Mouse (Mus musculus) limb, embryonic 12.5 days (tissue): ENCODE results near the gene Tmem131l. TPM values are rescaled to one million over a fixed set of nuclear protein-coding genes. Genes with fewer than 3 reads are reported as not detected.
"Not testable (repeated sequence)": the region's sequence is repeated elsewhere in the genome, so short reads cannot be mapped to it uniquely, and the experiment has no call there.

Experiments used
- ATAC-seq: fragments of 200-750 bp; cut with Nextera tagmentation; 2 replicates; pipeline ENCODE4 v1.8.0; 2017; ENCODE audit warnings: low read depth, moderate TSS enrichment; ENCODE audit not compliant: insufficient number of reproducible peaks, insufficient read depth, low FRiP score, low TSS enrichment
- H3K27ac ChIP-seq: fragments of 300-500 bp; sonication (generic); 2 replicates; pipeline ENCODE4 v1.5.1; 2016; ENCODE audit warnings: mild to moderate bottlenecking, moderate library complexity
- H3K27me3 ChIP-seq: fragments of 300-500 bp; sonication (generic); 2 replicates; pipeline ENCODE4 v1.6.1; 2016; ENCODE audit warnings: mild to moderate bottlenecking, moderate library complexity
- H3K36me3 ChIP-seq: fragments of 300-500 bp; sonication (generic); 2 replicates; pipeline ENCODE4 v1.6.1; 2016; ENCODE audit warnings: mild to moderate bottlenecking, moderate library complexity
- H3K4me1 ChIP-seq: fragments of 300-500 bp; sonication (generic); replicated peaks from 2 replicates; pipeline ENCODE4 v1.6.1; 2016
- H3K4me2 ChIP-seq: fragments of 300-500 bp; sonication (generic); 2 replicates; pipeline ENCODE4 v1.6.1; 2016; ENCODE audit warnings: mild to moderate bottlenecking, moderate library complexity
- H3K4me3 ChIP-seq: fragments of 300-500 bp; sonication (generic); replicated peaks from 2 replicates; pipeline ENCODE4 v1.5.1; 2016; ENCODE audit warnings: mild to moderate bottlenecking
- H3K9ac ChIP-seq: fragments of 300-500 bp; sonication (generic); replicated peaks from 2 replicates; pipeline ENCODE4 v1.6.1; 2016; ENCODE audit warnings: mild to moderate bottlenecking, moderate library complexity
- H3K9me3 ChIP-seq: fragments of 300-500 bp; sonication (generic); 2 replicates; pipeline ENCODE4 v1.6.1; 2016; ENCODE audit warnings: mild to moderate bottlenecking, moderate library complexity
- WGBS: fragments of 180-500 bp; shearing (Covaris S2); methylation state at CpG from one replicate; pipeline ENCODE4 v1.1.7; 2016; 5-methylcytosine and 5-hydroxymethylcytosine counted together
- polyA plus RNA-seq: library from polyadenylated mRNA; unstranded; fragments of >200 nt; fragmentation: Nextera tagmentation; extraction: Ambion mirVana; gene quantifications from 2 replicates; pipeline ENCODE4 v1.2.1, GENCODE M21; 2016

The Tmem131l gene
- polyA plus RNA-seq, 1 experiment from 2014 or later: 72.0 TPM

DNA sequence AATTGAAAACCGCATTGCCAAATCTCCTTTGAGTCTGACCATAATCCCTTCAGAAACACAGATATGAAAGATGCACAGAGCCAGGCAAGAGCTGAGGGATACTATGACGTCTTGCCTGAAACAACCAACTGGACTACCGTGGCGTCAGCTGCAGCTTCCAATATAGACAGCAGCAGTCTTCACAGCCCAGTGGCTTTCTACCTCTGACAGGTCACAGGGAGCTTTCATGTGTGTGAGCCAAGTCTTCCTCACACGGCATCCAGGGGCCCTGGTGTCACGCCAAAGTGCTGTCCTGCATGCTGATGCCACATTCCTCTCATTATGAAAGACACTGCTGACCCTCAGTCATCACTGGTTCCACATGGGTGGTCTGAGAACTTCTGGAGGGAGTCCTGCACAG lies 134.8 kb downstream of the Tmem131l start:
- no peaks in the 10 kb centered on the region for H3K4me1 ChIP-seq
- peaks cover 93% of the 10 kb centered on the region for H3K36me3 ChIP-seq
- no peaks in the 10 kb centered on the region for H3K27me3 ChIP-seq
- no peak overlapping the region for H3K9ac ChIP-seq
- 91% methylated on average over 6 of the region's 6 CpGs for WGBS
- no peak overlapping the region for H3K27ac ChIP-seq
- no peak overlapping the region for H3K4me3 ChIP-seq
- ATAC-seq: no peak
- H3K9me3 ChIP-seq: no peaks in the 10 kb centered on the region
- no peak overlapping the region for H3K4me2 ChIP-seq

- no peak overlapping the region for H3K27ac ChIP-seq
- H3K4me1 ChIP-seq: no peaks in the 10 kb centered on the region
- ATAC-seq: no peak
- H3K36me3 ChIP-seq: peaks cover 92% of the 10 kb centered on the region
- no peak overlapping the region for H3K4me3 ChIP-seq
- no peaks in the 10 kb centered on the region for H3K27me3 ChIP-seq
- H3K9me3 ChIP-seq: no peaks in the 10 kb centered on the region
- no peak overlapping the region for H3K4me2 ChIP-seq
- 80% methylated on average over 14 of the region's 14 CpGs for WGBS
- no peak overlapping the region for H3K9ac ChIP-seq
Observed at GRCm38 (mm10) chr3:83904176-83904958, 135.6 kb downstream of the Tmem131l start.

DNA sequence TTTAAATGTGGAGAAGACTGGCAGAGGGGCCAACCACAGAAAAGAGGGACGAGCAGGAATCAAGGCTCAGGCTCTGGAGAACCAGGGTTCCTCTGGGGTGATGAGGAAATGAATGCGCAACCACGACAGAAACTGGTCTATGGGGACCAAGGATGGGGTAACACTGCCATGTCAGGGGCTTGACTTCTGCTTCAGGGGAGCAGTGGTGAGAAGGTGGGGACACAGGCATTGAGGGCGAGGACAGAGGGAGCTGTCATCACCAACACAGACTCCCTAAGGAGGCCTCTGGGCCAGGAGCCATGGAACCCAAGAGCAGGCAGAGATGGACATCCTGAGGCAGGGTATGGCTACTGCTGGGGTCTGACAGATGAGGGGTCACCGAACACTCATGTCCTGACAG lies 137.0 kb downstream of the Tmem131l start:
- Histone ChIP-seq H3K36me3 (peaks cover 95% of the 10 kb centered on the region), H3K4me2 (no peak overlapping the region), H3K9me3 (no peaks in the 10 kb centered on the region), H3K4me1 (no peaks in the 10 kb centered on the region), H3K4me3 (no peak overlapping the region), H3K9ac (no peak overlapping the region), H3K27ac (no peak overlapping the region), H3K27me3 (no peaks in the 10 kb centered on the region)
- ATAC-seq: no peak
- WGBS: 88% methylated on average over 5 of the region's 5 CpGs

GRCm38 (mm10) chr3:83902459-83902858 lies 137.5 kb downstream of the Tmem131l start:
- 91% methylated on average over 8 of the region's 8 CpGs for WGBS
- peaks cover 99% of the 10 kb centered on the region for H3K36me3 ChIP-seq
- H3K4me3 ChIP-seq: no peak overlapping the region
- no peak overlapping the region for H3K27ac ChIP-seq
- no peak for ATAC-seq
- H3K4me2 ChIP-seq: no peak overlapping the region
- H3K27me3 ChIP-seq: no peaks in the 10 kb centered on the region
- no peaks in the 10 kb centered on the region for H3K9me3 ChIP-seq
- H3K4me1 ChIP-seq: no peaks in the 10 kb centered on the region
- H3K9ac ChIP-seq: no peak overlapping the region

DNA sequence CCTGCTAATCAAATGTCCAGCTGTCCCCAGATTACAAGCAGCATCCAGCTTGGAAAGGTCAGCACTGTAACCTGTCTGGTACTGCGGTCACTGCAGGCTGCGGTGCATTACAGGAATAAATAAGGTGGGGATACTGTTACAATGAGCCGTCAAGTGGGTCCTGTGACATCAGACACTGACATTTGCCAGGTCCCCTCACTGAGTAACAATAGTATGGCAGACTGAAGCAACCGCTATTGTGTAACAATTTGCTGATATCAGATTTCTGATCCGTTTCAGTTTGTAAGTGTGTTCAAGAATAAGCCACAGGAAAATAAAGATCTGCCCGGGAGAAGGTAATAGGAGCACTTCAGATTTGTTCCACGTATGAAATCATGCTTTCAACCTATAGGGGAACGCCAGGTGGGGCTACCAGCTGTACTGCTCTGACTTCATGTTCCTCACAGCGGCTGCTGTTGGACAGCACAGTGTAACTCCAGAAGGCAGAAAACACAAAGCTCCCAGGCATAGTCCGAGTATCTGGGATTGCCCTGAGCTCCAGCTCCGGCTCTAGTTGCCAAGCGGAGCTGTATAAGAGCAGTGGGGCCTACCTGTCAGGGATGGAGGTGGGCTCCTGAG lies 139.1 kb downstream of the Tmem131l start:
- ATAC-seq: no peak
- 84% methylated on average over 12 of the region's 12 CpGs for WGBS
- Histone ChIP-seq H3K36me3 (peaks cover 98% of the 10 kb centered on the region), H3K4me1 (no peaks in the 10 kb centered on the region), H3K27me3 (no peaks in the 10 kb centered on the region), H3K9me3 (no peaks in the 10 kb centered on the region), H3K9ac (no peak overlapping the region), H3K4me2 (no peak overlapping the region), H3K4me3 (no peak overlapping the region), H3K27ac (no peak overlapping the region)

- no peak overlapping the region for H3K9ac ChIP-seq
- no peaks in the 10 kb centered on the region for H3K27me3 ChIP-seq
- ATAC-seq: 0 out of 2 replicates have a peak, but pooled peaks have one; percentile 3
- WGBS: 48% methylated on average over 8 of the region's 8 CpGs
- H3K4me3 ChIP-seq: no peak overlapping the region
- H3K9me3 ChIP-seq: no peaks in the 10 kb centered on the region
- no peak overlapping the region for H3K27ac ChIP-seq
- peaks cover 90% of the 10 kb centered on the region for H3K36me3 ChIP-seq
- no peak overlapping the region for H3K4me2 ChIP-seq
- H3K4me1 ChIP-seq: no peaks in the 10 kb centered on the region
Observed at GRCm38 (mm10) chr3:83899556-83899955, 140.4 kb downstream of the Tmem131l start.

- no peak overlapping the region for H3K4me2 ChIP-seq
- H3K27me3 ChIP-seq: no peaks in the 10 kb centered on the region
- ATAC-seq: no peak
- H3K36me3 ChIP-seq: peaks cover 78% of the 10 kb centered on the region
- no peaks in the 10 kb centered on the region for H3K4me1 ChIP-seq
- 96% methylated on average over 9 of the region's 9 CpGs for WGBS
- no peaks in the 10 kb centered on the region for H3K9me3 ChIP-seq
- no peak overlapping the region for H3K4me3 ChIP-seq
- H3K9ac ChIP-seq: no peak overlapping the region
- no peak overlapping the region for H3K27ac ChIP-seq
Observed at GRCm38 (mm10) chr3:83898246-83898645, 141.7 kb downstream of the Tmem131l start.

DNA sequence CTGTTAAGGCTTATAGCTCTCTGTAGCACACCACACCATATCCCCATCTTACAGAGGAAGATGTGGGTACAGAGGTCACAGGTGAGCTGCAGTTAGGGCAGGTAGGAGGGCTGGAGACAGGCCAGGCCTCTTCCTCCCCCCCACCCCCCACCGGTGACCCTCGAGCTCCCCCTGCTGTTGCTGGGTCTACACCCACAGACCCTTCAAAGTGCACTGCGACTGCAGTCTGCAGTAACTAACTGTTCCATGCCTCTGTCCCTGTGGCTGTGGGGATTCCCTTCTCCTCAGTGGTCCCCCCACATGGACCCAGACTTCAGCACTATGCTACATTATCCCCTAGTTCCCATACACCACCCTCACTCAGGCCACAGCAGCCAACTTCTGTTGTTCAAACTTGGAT lies 144.2 kb downstream of the Tmem131l start:
- Histone ChIP-seq H3K27me3 (no peaks in the 10 kb centered on the region), H3K4me1 (no peaks in the 10 kb centered on the region), H3K36me3 (peaks cover 54% of the 10 kb centered on the region), H3K9ac (no peak overlapping the region), H3K9me3 (0 out of 2 replicates have a peak, but pooled peaks cover 4% of the 10 kb centered on the region), H3K4me3 (no peak overlapping the region), H3K4me2 (no peak overlapping the region), H3K27ac (no peak overlapping the region)
- 49% methylated on average over 3 of the region's 3 CpGs for WGBS
- no peak for ATAC-seq

- Histone ChIP-seq H3K36me3 (peaks cover 47% of the 10 kb centered on the region), H3K4me2 (no peak overlapping the region), H3K27ac (no peak overlapping the region), H3K9me3 (0 out of 2 replicates have a peak, but pooled peaks cover 4% of the 10 kb centered on the region), H3K4me1 (no peaks in the 10 kb centered on the region), H3K4me3 (no peak overlapping the region), H3K9ac (no peak overlapping the region), H3K27me3 (no peaks in the 10 kb centered on the region)
- 88% methylated on average over 5 of the region's 5 CpGs for WGBS
- ATAC-seq: no peak
Observed at GRCm38 (mm10) chr3:83895111-83895510, 144.9 kb downstream of the Tmem131l start.

GRCm38 (mm10) chr3:83885163-83885562 lies 154.8 kb downstream of the Tmem131l start:
- no peak overlapping the region for H3K27ac ChIP-seq
- H3K27me3 ChIP-seq: peaks cover 3% of the 10 kb centered on the region; the same call in 1 of the 2 replicates
- H3K9me3 ChIP-seq: no peaks in the 10 kb centered on the region
- WGBS: 65% methylated on average over 2 of the region's 2 CpGs
- H3K4me1 ChIP-seq: peaks cover 17% of the 10 kb centered on the region
- no peak overlapping the region for H3K4me2 ChIP-seq
- no peaks in the 10 kb centered on the region for H3K36me3 ChIP-seq
- H3K9ac ChIP-seq: no peak overlapping the region
- ATAC-seq: no peak
- H3K4me3 ChIP-seq: no peak overlapping the region

GRCm38 (mm10) chr3:83879261-83880050 lies 160.5 kb downstream of the Tmem131l start:
- ATAC-seq, H3K36me3 ChIP-seq, H3K4me3 ChIP-seq: not testable (repeated sequence)

More at GRCm38 (mm10) chr3:83879261-83880050, 160.5 kb downstream of the Tmem131l start:
- not testable (repeated sequence) for H3K27me3 ChIP-seq, H3K4me1 ChIP-seq, H3K4me2 ChIP-seq, H3K27ac ChIP-seq, H3K9ac ChIP-seq, H3K9me3 ChIP-seq
- WGBS: 87% methylated on average over 5 of the region's 5 CpGs
